Mouse (Mus musculus) MEL (cell line): ENCODE data around the gene Dnase1l2.

Experiments
- BHLHE40 ChIP-seq: IDR thresholded peaks from 2 replicates; pipeline ENCODE4 v1.6.1; 2012; ENCODE audit warnings: low read depth, mild to moderate bottlenecking, inconsistent platforms, low read length, improper control_type of control experiment, borderline replicate concordance
- CTCF ChIP-seq, 3 experiments: IDR thresholded peaks in 2 of 3; conservative IDR thresholded peaks in 1 of 3; 2 replicates each; pipeline ENCODE4 v1.5.1; 2011 to 2012; ENCODE audit warnings: low read length in 3 of 3, low read depth in 2 of 3, mild to moderate bottlenecking in 2 of 3, improper control_type of control experiment in 1 of 3, inconsistent platforms in 1 of 3, mixed read lengths in 1 of 3, moderate library complexity in 1 of 3; ENCODE audit not compliant: control insufficient read depth in 1 of 3, insufficient read depth in 1 of 3, poor library complexity in 1 of 3, severe bottlenecking in 1 of 3
- HCFC1 ChIP-seq: IDR thresholded peaks from 2 replicates; pipeline ENCODE4 v1.6.1; 2012; ENCODE audit warnings: low read depth, mild to moderate bottlenecking, inconsistent platforms, low read length, improper control_type of control experiment, moderate library complexity
- JUND ChIP-seq: IDR thresholded peaks from 2 replicates; pipeline ENCODE4 v1.6.1; 2011; ENCODE audit warnings: low read depth, mild to moderate bottlenecking, improper control_type of control experiment, low read length
- MAX ChIP-seq: IDR thresholded peaks from 2 replicates; pipeline ENCODE4 v1.6.1; 2011; ENCODE audit warnings: low read length, improper control_type of control experiment
- MAZ ChIP-seq: IDR thresholded peaks from 2 replicates; pipeline ENCODE4 v1.6.1; 2012; ENCODE audit warnings: low read depth, mild to moderate bottlenecking, inconsistent platforms, low read length, improper control_type of control experiment
- MXI1 ChIP-seq: IDR thresholded peaks from 2 replicates; pipeline ENCODE4 v1.6.1; 2011; ENCODE audit warnings: mild to moderate bottlenecking, low read depth, low read length, improper control_type of control experiment
- MYC ChIP-seq: IDR thresholded peaks from 2 replicates; pipeline ENCODE4 v1.6.1; 2011; ENCODE audit warnings: low read depth, mild to moderate bottlenecking, low read length, improper control_type of control experiment, moderate library complexity
- POLR2A ChIP-seq, 2 experiments: IDR thresholded peaks; 2 replicates each; pipeline ENCODE4 v1.6.1; 2011 to 2012; ENCODE audit warnings: low read length in 2 of 2, mild to moderate bottlenecking in 2 of 2, control low read depth in 1 of 2, improper control_type of control experiment in 1 of 2, low read depth in 1 of 2, moderate library complexity in 1 of 2; ENCODE audit not compliant: control insufficient read depth in 1 of 2, insufficient read depth in 1 of 2, poor library complexity in 1 of 2
- POLR2AphosphoS2 ChIP-seq: IDR thresholded peaks from 2 replicates; pipeline ENCODE4 v1.6.1; 2011; ENCODE audit warnings: low read length, improper control_type of control experiment
- POLR2AphosphoS5 ChIP-seq: IDR thresholded peaks from 2 replicates; pipeline ENCODE4 v1.6.1; 2012; ENCODE audit warnings: low read depth, borderline replicate concordance, mild to moderate bottlenecking, inconsistent platforms, low read length, moderate library complexity, mixed read lengths
- RAD21 ChIP-seq: IDR thresholded peaks from 2 replicates; pipeline ENCODE4 v1.6.1; 2011; ENCODE audit warnings: mild to moderate bottlenecking, low read depth, low read length, improper control_type of control experiment
- RCOR1 ChIP-seq: IDR thresholded peaks from 2 replicates; pipeline ENCODE4 v1.6.1; 2012; ENCODE audit warnings: low read depth, mild to moderate bottlenecking, inconsistent platforms, low read length, improper control_type of control experiment
- ZMIZ1 ChIP-seq: IDR thresholded peaks from 2 replicates; pipeline ENCODE4 v1.6.1; 2012; ENCODE audit warnings: low read depth, mild to moderate bottlenecking, inconsistent platforms, low read length, improper control_type of control experiment, moderate library complexity

GRCm38 (mm10) chr17:24469336-24469909 is 26.5 kb upstream of the Dnase1l2 start:
- TF ChIP-seq POLR2A (IDR thresholded peaks at IDR 0.05; ENCODE audit: control insufficient read depth in 1 of 2, insufficient read depth in 1 of 2, low read depth in 1 of 2, low read length in 2 of 2, poor library complexity in 1 of 2) (no peak), CTCF (IDR thresholded peaks at IDR 0.05 in 2 of 3, conservative IDR thresholded peaks at IDR 0.05 in 1 of 3; ENCODE audit: control insufficient read depth in 1 of 3, insufficient read depth in 1 of 3, low read depth in 2 of 3, low read length in 3 of 3, poor library complexity in 1 of 3, severe bottlenecking in 1 of 3) (no peak), MXI1 (no peak; the same call in 1 of the 2 replicates), RCOR1 (no peak), POLR2AphosphoS5 (no peak), POLR2AphosphoS2 (no peak), MYC (peak; percentile 38; the same call in 1 of the 2 replicates), BHLHE40 (no peak), MAX (no peak; the same call in 1 of the 2 replicates), JUND (no peak), HCFC1 (no peak), MAZ (no peak), ZMIZ1 (no peak), RAD21 (no peak)
